Mouse (Mus musculus): ENCODE measurements at regions not wholly inside any gene's neighbourhood (a gene's known extent, or its start where the extent isn't known, plus 50 kb on each side); places are given as distances from the start of the nearest gene placed in this dataset.

GRCm38 (mm10) chr16:52804365-52804764 lies 350.5 kb upstream of the Alcam start:
- DNase-seq (ENCODE audit: low spot score) (peak; percentile 58), ATAC-seq (replicated peaks; ENCODE audit: low FRiP score, low read depth) (no peak)
- no peak for TF ChIP-seq CTCF (IDR thresholded peaks at IDR 0.05; ENCODE audit: low read depth)
- no peak overlapping the region for H3K9ac ChIP-seq (ENCODE audit: low read depth, low read length)
- no peak overlapping the region for H3K4me2 ChIP-seq (ENCODE audit: low read length)
- H3K4me1 ChIP-seq (replicated peaks; ENCODE audit: insufficient read depth, low read length) = no peaks in the 10 kb centered on the region
- no peak overlapping the region for H3K4me3 ChIP-seq (replicated peaks; ENCODE audit: low read depth, low read length)
- H3K9me3 ChIP-seq (replicated peaks; ENCODE audit: low read length) = no peaks in the 10 kb centered on the region
- H3K27ac ChIP-seq = no peak overlapping the region
- H3K36me3 ChIP-seq (ENCODE audit: insufficient read depth, low read length) = no peaks in the 10 kb centered on the region
- H3K27me3 ChIP-seq (ENCODE audit: insufficient read depth, low read length) = no peaks in the 10 kb centered on the region

- H3K9me3 ChIP-seq (replicated peaks; ENCODE audit: low read length) = no peaks in the 10 kb centered on the region
- no peak for DNase-seq (ENCODE audit: low spot score)
- no peak overlapping the region for H3K4me2 ChIP-seq (ENCODE audit: low read length)
- H3K9ac ChIP-seq (ENCODE audit: low read depth, low read length) = no peak overlapping the region
- H3K4me3 ChIP-seq (replicated peaks; ENCODE audit: low read depth, low read length) = no peak overlapping the region
- no peak for TF ChIP-seq CTCF (IDR thresholded peaks at IDR 0.05; ENCODE audit: low read depth)
- ATAC-seq (replicated peaks; ENCODE audit: low FRiP score, low read depth) = no peak
- no peaks in the 10 kb centered on the region for H3K36me3 ChIP-seq (ENCODE audit: insufficient read depth, low read length)
- no peaks in the 10 kb centered on the region for H3K4me1 ChIP-seq (replicated peaks; ENCODE audit: insufficient read depth, low read length)
- WGBS = 58% methylated on average over 4 of the region's 4 CpGs
- H3K27me3 ChIP-seq (ENCODE audit: insufficient read depth, low read length) = no peaks in the 10 kb centered on the region
- H3K27ac ChIP-seq = no peak overlapping the region
These were observed 346.0 kb upstream of the Alcam start for GRCm38 (mm10) chr16:52799715-52800392.

- TF ChIP-seq CTCF (IDR thresholded peaks at IDR 0.05; ENCODE audit: low read depth) = no peak
These were observed 341.3 kb upstream of the Alcam start for GRCm38 (mm10) chr16:52795184-52795583.

GRCm38 (mm10) chr16:52789946-52790345 lies 336.1 kb upstream of the Alcam start:
- TF ChIP-seq CTCF (IDR thresholded peaks at IDR 0.05; ENCODE audit: low read depth) = no peak
- no peak overlapping the region for H3K4me3 ChIP-seq (replicated peaks; ENCODE audit: low read depth, low read length)
- no peak for DNase-seq (ENCODE audit: low spot score)

More at GRCm38 (mm10) chr16:52795184-52795583, 341.3 kb upstream of the Alcam start:
- H3K27ac ChIP-seq = no peak overlapping the region
- H3K27me3 ChIP-seq (ENCODE audit: insufficient read depth, low read length) = no peaks in the 10 kb centered on the region
- WGBS = 89% methylated on average over 1 of the region's 1 CpGs
- H3K9me3 ChIP-seq (replicated peaks; ENCODE audit: low read length) = no peaks in the 10 kb centered on the region
- no peak overlapping the region for H3K4me3 ChIP-seq (replicated peaks; ENCODE audit: low read depth, low read length)
- DNase-seq (ENCODE audit: low spot score) (no peak), ATAC-seq (replicated peaks; ENCODE audit: low FRiP score, low read depth) (no peak)
- H3K36me3 ChIP-seq (ENCODE audit: insufficient read depth, low read length) = no peaks in the 10 kb centered on the region
- H3K4me2 ChIP-seq (ENCODE audit: low read length) = no peak overlapping the region
- H3K9ac ChIP-seq (ENCODE audit: low read depth, low read length) = no peak overlapping the region
- H3K4me1 ChIP-seq (replicated peaks; ENCODE audit: insufficient read depth, low read length) = no peaks in the 10 kb centered on the region

GRCm38 (mm10) chr16:52747744-52748143 lies 293.9 kb upstream of the Alcam start:
- TF ChIP-seq CTCF (IDR thresholded peaks at IDR 0.05; ENCODE audit: low read depth) = no peak
- H3K4me1 ChIP-seq (replicated peaks; ENCODE audit: insufficient read depth, low read length) = no peaks in the 10 kb centered on the region
- no peaks in the 10 kb centered on the region for H3K36me3 ChIP-seq (ENCODE audit: insufficient read depth, low read length)
- ATAC-seq (replicated peaks; ENCODE audit: low FRiP score, low read depth) (no peak), DNase-seq (ENCODE audit: low spot score) (no peak)
- no peak overlapping the region for H3K9ac ChIP-seq (ENCODE audit: low read depth, low read length)
- no peak overlapping the region for H3K4me3 ChIP-seq (replicated peaks; ENCODE audit: low read depth, low read length)
- no peaks in the 10 kb centered on the region for H3K27me3 ChIP-seq (ENCODE audit: insufficient read depth, low read length)
- H3K27ac ChIP-seq = no peak overlapping the region
- whole genome bisulfite sequencing = 90% methylated on average over 3 of the region's 3 CpGs
- H3K4me2 ChIP-seq (ENCODE audit: low read length) = no peak overlapping the region
- no peaks in the 10 kb centered on the region for H3K9me3 ChIP-seq (replicated peaks; ENCODE audit: low read length)

More at GRCm38 (mm10) chr16:52789946-52790345, 336.1 kb upstream of the Alcam start:
- no peaks in the 10 kb centered on the region for H3K36me3 ChIP-seq (ENCODE audit: insufficient read depth, low read length)
- no peak overlapping the region for H3K4me2 ChIP-seq (ENCODE audit: low read length)
- no peak overlapping the region for H3K9ac ChIP-seq (ENCODE audit: low read depth, low read length)
- H3K27me3 ChIP-seq (ENCODE audit: insufficient read depth, low read length) = no peaks in the 10 kb centered on the region
- H3K27ac ChIP-seq = no peak overlapping the region
- no peaks in the 10 kb centered on the region for H3K4me1 ChIP-seq (replicated peaks; ENCODE audit: insufficient read depth, low read length)
- ATAC-seq (replicated peaks; ENCODE audit: low FRiP score, low read depth) = no peak
- H3K9me3 ChIP-seq (replicated peaks; ENCODE audit: low read length) = no peaks in the 10 kb centered on the region
- WGBS = 62% methylated on average over 1 of the region's 1 CpGs

GRCm38 (mm10) chr16:52746186-52746585 lies 292.3 kb upstream of the Alcam start:
- Histone ChIP-seq H3K27me3 (ENCODE audit: insufficient read depth, low read length) (no peaks in the 10 kb centered on the region), H3K36me3 (ENCODE audit: insufficient read depth, low read length) (no peaks in the 10 kb centered on the region), H3K4me2 (ENCODE audit: low read length) (no peak overlapping the region), H3K9ac (ENCODE audit: low read depth, low read length) (no peak overlapping the region), H3K9me3 (replicated peaks; ENCODE audit: low read length) (no peaks in the 10 kb centered on the region), H3K4me1 (replicated peaks; ENCODE audit: insufficient read depth, low read length) (no peaks in the 10 kb centered on the region), H3K4me3 (replicated peaks; ENCODE audit: low read depth, low read length) (no peak overlapping the region), H3K27ac (no peak overlapping the region)
- ATAC-seq (replicated peaks; ENCODE audit: low FRiP score, low read depth) (no peak), DNase-seq (ENCODE audit: low spot score) (peak; percentile 36)
- 23% methylated on average over 3 of the region's 3 CpGs for WGBS
- no peak for TF ChIP-seq CTCF (IDR thresholded peaks at IDR 0.05; ENCODE audit: low read depth)

- Histone ChIP-seq H3K9me3 (replicated peaks; ENCODE audit: low read length) (no peaks in the 10 kb centered on the region), H3K4me3 (replicated peaks; ENCODE audit: low read depth, low read length) (no peak overlapping the region), H3K36me3 (ENCODE audit: insufficient read depth, low read length) (no peaks in the 10 kb centered on the region), H3K4me1 (replicated peaks; ENCODE audit: insufficient read depth, low read length) (no peaks in the 10 kb centered on the region), H3K27ac (no peak overlapping the region), H3K27me3 (ENCODE audit: insufficient read depth, low read length) (no peaks in the 10 kb centered on the region), H3K4me2 (ENCODE audit: low read length) (no peak overlapping the region), H3K9ac (ENCODE audit: low read depth, low read length) (no peak overlapping the region)
- no peak for ATAC-seq (replicated peaks; ENCODE audit: low FRiP score, low read depth)
- 58% methylated on average over 5 of the region's 5 CpGs for WGBS
- DNase-seq (ENCODE audit: low spot score) = no peak
- TF ChIP-seq CTCF (IDR thresholded peaks at IDR 0.05; ENCODE audit: low read depth) = no peak
These were observed 290.8 kb upstream of the Alcam start for GRCm38 (mm10) chr16:52744720-52745119.

Data from kidney, postnatal 0 days (tissue).